Comparison of ENCODE assay signal across 7 mouse cellular contexts in the genomic region with DNA sequence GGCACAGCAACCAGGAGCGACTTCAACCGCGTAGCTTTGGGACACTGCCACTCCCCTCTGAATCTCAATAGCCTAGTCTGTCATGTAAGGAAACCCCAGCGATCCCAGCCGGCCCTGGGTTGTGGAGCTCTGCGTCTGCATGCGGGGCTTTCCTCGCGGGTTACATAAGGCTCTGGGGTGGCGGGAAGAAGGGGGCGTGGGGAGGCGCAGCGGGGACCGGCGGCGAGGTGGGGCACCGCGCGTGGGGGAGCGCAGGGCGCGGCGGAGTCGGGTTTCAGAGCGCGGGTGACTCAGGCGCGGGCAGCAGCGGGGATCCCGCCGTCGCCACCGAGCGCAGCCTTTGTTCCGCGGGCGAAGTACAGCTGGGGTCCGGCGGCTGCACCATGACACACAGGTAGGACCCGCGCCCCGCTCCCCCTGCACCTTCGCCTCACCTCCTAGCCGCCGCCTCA. TPM values are rescaled to one million over a fixed set of nuclear protein-coding genes. Genes with fewer than 3 reads are reported as not detected.
DNase-seq lines count a peak whose midpoint lies in the region; ATAC-seq and TF ChIP-seq lines count a peak whose summit lies in the region.

A gene (plus strand): TSS at position 193 of the 452 bp plus-strand sequence.

- no peak for TF ChIP-seq CTCF in heart, postnatal 0 days (IDR thresholded peaks at IDR 0.05; ENCODE audit: low read depth)
- TF ChIP-seq CTCF in liver, postnatal 0 days (IDR thresholded peaks at IDR 0.05; ENCODE audit: low read depth), result no peak

- peak within 1 kb of the TSS; percentile 75 for H3K4me2 ChIP-seq in heart, postnatal 0 days (ENCODE audit: low read depth, low read length)
- H3K4me2 ChIP-seq in liver, postnatal 0 days (ENCODE audit: low read depth, low read length), result peak within 1 kb of the TSS; percentile 29; the same call in 1 of the 2 replicates

- H3K36me3 ChIP-seq in forebrain, embryonic 10.5 days (replicated peaks), result no peaks in the 10 kb centered on the region
- H3K36me3 ChIP-seq in heart, postnatal 0 days (replicated peaks; ENCODE audit: control insufficient read depth, insufficient read depth, low read length), result no peaks in the 10 kb centered on the region
- H3K36me3 ChIP-seq in liver, postnatal 0 days (replicated peaks; ENCODE audit: insufficient read depth, low read length), result no peaks in the 10 kb centered on the region

- peak; percentile 28 for DNase-seq in urinary bladder, postnatal 14 days (ENCODE audit: low spot score)
- no peak for DNase-seq in urinary bladder, adult 18-20 months (ENCODE audit: low spot score in 2 of 2)
- peak; percentile 27 for DNase-seq in forebrain, embryonic 10.5 days (ENCODE audit: extremely low spot score, low spot score)
- DNase-seq in heart, postnatal 0 days (ENCODE audit: low spot score), result no peak
- no peak for DNase-seq in liver, postnatal 0 days
- no peak for DNase-seq in cerebellum, postnatal 14 days
- no peak for DNase-seq in ovary, postnatal 10 days (ENCODE audit: low spot score)

- H3K9ac ChIP-seq in heart, postnatal 0 days (replicated peaks; ENCODE audit: low read depth, low read length), result peak within 1 kb of the TSS; percentile 48; the same call in 1 of the 2 replicates
- no peak within 1 kb of the TSS for H3K9ac ChIP-seq in liver, postnatal 0 days (replicated peaks)

- peak within 1 kb of the TSS; percentile 58 for H3K4me3 ChIP-seq in forebrain, embryonic 10.5 days
- peak within 1 kb of the TSS; percentile 55 for H3K4me3 ChIP-seq in heart, postnatal 0 days (ENCODE audit: low read depth, low read length)
- H3K4me3 ChIP-seq in liver, postnatal 0 days (ENCODE audit: low read depth, low read length), result peak within 1 kb of the TSS; percentile 8; the same call in 1 of the 2 replicates

- peaks cover 13% of the 10 kb centered on the region for H3K4me1 ChIP-seq in forebrain, embryonic 10.5 days
- peaks cover 7% of the 10 kb centered on the region; the same call in 1 of the 2 replicates for H3K4me1 ChIP-seq in heart, postnatal 0 days (ENCODE audit: control insufficient read depth, insufficient read depth)
- H3K4me1 ChIP-seq in liver, postnatal 0 days (ENCODE audit: insufficient read depth), result no peaks in the 10 kb centered on the region

- no peaks in the 10 kb centered on the region for H3K9me3 ChIP-seq in forebrain, embryonic 10.5 days
- H3K9me3 ChIP-seq in heart, postnatal 0 days (replicated peaks; ENCODE audit: control insufficient read depth, low read length), result no peaks in the 10 kb centered on the region
- H3K9me3 ChIP-seq in liver, postnatal 0 days (ENCODE audit: low read length), result no peaks in the 10 kb centered on the region

- peak within 1 kb of the TSS; percentile 64 for H3K27ac ChIP-seq in forebrain, embryonic 10.5 days
- H3K27ac ChIP-seq in heart, postnatal 0 days (ENCODE audit: low read depth), result no peak within 1 kb of the TSS
- no peak within 1 kb of the TSS for H3K27ac ChIP-seq in liver, postnatal 0 days (ENCODE audit: low read depth)

- peaks cover 80% of the 10 kb centered on the region for H3K27me3 ChIP-seq in forebrain, embryonic 10.5 days (ENCODE audit: poor library complexity, severe bottlenecking)
- peaks cover 44% of the 10 kb centered on the region for H3K27me3 ChIP-seq in heart, postnatal 0 days (ENCODE audit: control insufficient read depth, insufficient read depth, low read length)
- H3K27me3 ChIP-seq in liver, postnatal 0 days (ENCODE audit: insufficient read depth, low read length), result peaks cover 35% of the 10 kb centered on the region

- TF ChIP-seq EP300 in heart, postnatal 0 days (IDR thresholded peaks at IDR 0.05; ENCODE audit: low read depth), result no peak
- no peak for TF ChIP-seq EP300 in liver, postnatal 0 days (IDR thresholded peaks at IDR 0.05; ENCODE audit: low read depth)

- WGBS in forebrain, embryonic 10.5 days, result under 1% methylated on average over 27 of the region's 45 CpGs
- 2% methylated on average over 29 of the region's 45 CpGs for WGBS in heart, postnatal 0 days
- under 1% methylated on average over 34 of the region's 45 CpGs for WGBS in liver, postnatal 0 days (ENCODE audit: insufficient replicate concordance)

- no peak for ATAC-seq in heart, postnatal 0 days (ENCODE audit: insufficient read depth, low read depth)
- no peak for ATAC-seq in liver, postnatal 0 days

RNA-seq across cellular contexts. Expression of the gene that starts here (rescaled TPM):
- 4.3 and 4.5 TPM in 2 replicates for polyA plus RNA-seq in forebrain, embryonic 10.5 days (2016; fragmentation: Nextera tagmentation; extraction: Ambion mirVana)
- total RNA-seq in heart, postnatal 0 days (2014; rRNA removed; ENCODE audit: low replicate concordance), result 37.6 and 40.7 TPM in 2 replicates
- 19.9 and 20.1 TPM in 2 replicates for polyA plus RNA-seq in heart, postnatal 0 days (2015; fragmentation: Nextera tagmentation; extraction: Ambion mirVana)
- polyA plus RNA-seq in liver, postnatal 0 days (2015; fragmentation: Nextera tagmentation; extraction: Ambion mirVana), result 0.28 and 0.50 TPM in 2 replicates

Comparison
In these comparisons a context has a peak if more than half of its experiments do, and no peak if none do; other contexts are left out.
1. DNase-seq: peak in urinary bladder, postnatal 14 days (single experiment) and forebrain, embryonic 10.5 days (single experiment); none in urinary bladder, adult 18-20 months (0 of 2), heart, postnatal 0 days (single experiment), liver, postnatal 0 days (single experiment), cerebellum, postnatal 14 days (0 of 2) and ovary, postnatal 10 days (single experiment).
2. H3K4me3 ChIP-seq: peak in every context shown above with its lines; median percentile 58 in forebrain, embryonic 10.5 days; 55 in heart, postnatal 0 days; 8 in liver, postnatal 0 days.